Mouse (Mus musculus): ENCODE measurements around the gene Slc17a4. TPM values are rescaled to one million over a fixed set of nuclear protein-coding genes. Genes with fewer than 3 reads are reported as not detected.

The Slc17a4 gene
- polyA plus RNA-seq, 1 experiment from 2014 or later, result not detected

DNA sequence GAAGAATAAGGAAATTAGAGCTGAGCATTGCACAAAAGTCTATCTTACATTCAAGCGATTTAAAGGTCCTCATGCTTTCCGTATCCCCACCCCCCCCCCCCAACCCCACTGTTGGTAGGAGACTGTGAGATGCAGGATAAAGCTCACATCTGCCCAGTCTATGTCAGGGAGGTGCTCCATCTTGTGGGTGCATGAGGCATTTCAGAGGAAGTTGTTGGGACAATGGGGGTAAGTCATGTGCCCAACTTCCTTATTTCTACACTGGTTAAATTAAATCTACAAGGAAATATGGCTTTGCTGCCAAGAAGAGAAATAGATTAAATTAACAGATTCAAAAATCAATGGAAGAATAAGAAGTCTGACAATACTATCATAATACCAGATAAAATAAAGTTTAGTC, 29.3 kb downstream of the Slc17a4 start:
- Histone ChIP-seq H3K36me3 (replicated peaks) (no peaks in the 10 kb centered on the region), H3K4me1 (peaks cover 16% of the 10 kb centered on the region), H3K9me3 (no peaks in the 10 kb centered on the region), H3K4me3 (no peak overlapping the region), H3K27me3 (replicated peaks; ENCODE audit: low read depth, poor library complexity, severe bottlenecking) (no peaks in the 10 kb centered on the region), H3K27ac (replicated peaks) (no peak overlapping the region)
- DNase-seq (ENCODE audit: low spot score), result peak; percentile 13
- WGBS, result 38% methylated on average over 2 of the region's 2 CpGs

DNA sequence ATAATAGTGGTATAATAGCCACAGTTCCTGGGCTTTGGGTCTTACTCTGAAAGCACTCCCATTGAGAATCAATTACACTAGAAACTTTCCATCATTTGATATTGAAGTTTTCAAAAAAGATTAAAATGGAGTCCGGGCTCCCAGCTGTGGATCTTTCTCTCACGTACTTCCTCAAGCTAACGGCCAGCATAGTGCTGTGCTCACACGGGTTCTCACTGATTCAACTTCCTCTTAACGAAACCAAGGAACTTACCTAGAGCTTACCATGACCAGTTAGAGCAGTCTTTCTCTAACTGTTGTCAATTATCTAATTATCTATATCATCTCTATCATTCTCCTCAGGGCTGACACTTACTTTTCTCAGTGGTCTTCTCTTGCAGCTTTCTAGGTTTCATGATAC, 35.2 kb downstream of the Slc17a4 start:
- WGBS, result 88% methylated on average over 5 of the region's 5 CpGs
- Histone ChIP-seq H3K27me3 (replicated peaks; ENCODE audit: low read depth, poor library complexity, severe bottlenecking) (no peaks in the 10 kb centered on the region), H3K27ac (replicated peaks) (no peak overlapping the region), H3K36me3 (replicated peaks) (no peaks in the 10 kb centered on the region), H3K4me1 (no peaks in the 10 kb centered on the region), H3K4me3 (no peak overlapping the region), H3K9me3 (no peaks in the 10 kb centered on the region)
- DNase-seq (ENCODE audit: low spot score), result no peak

DNA sequence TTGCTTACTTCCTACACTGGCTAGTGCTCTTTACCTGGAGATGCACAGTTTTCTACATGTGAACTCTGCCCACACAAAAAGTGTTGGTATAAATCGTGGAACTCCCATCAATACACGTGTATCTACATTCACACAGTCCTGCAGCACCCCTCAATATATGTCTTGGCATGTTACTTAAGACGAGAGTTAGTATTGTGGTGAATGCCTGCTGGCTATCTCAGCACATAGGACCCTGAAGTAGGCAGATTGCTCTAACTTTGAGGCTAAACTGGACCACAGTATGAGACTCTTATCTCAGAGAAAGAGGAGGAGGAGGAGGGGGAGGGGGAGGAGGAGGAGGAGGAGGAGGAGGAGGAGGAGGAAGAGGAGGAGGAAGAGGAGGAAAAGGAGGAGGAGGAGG, 35.7 kb downstream of the Slc17a4 start:
- DNase-seq (ENCODE audit: low spot score), result no peak
- H3K27ac ChIP-seq (replicated peaks), result no peak overlapping the region
- 80% methylated on average over 3 of the region's 3 CpGs for WGBS
- H3K9me3 ChIP-seq, result no peaks in the 10 kb centered on the region
- no peaks in the 10 kb centered on the region for H3K36me3 ChIP-seq (replicated peaks)
- no peaks in the 10 kb centered on the region for H3K4me1 ChIP-seq
- H3K27me3 ChIP-seq (replicated peaks; ENCODE audit: low read depth, poor library complexity, severe bottlenecking), result no peaks in the 10 kb centered on the region
- H3K4me3 ChIP-seq, result no peak overlapping the region

DNA sequence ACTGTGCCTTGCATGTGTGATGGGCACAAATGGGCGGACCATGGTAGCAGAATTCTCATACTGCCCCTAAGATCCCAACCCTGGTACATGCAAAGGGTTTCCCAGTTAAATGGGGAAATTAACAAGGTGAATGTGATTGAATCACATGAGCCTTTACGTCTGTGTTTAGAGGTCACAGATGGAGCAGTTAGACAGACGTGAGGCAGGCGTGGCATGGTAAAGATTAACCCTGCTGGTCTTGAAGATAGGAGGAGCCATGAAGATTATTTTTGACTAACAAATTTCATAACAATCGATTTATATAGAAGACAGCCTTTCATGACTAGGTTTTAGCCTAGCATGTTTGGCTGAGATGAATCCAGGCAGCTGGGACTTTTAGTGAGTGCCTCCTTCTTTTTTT, 41.7 kb downstream of the Slc17a4 start:
- WGBS, result 82% methylated on average over 5 of the region's 5 CpGs
- Histone ChIP-seq H3K4me3 (no peak overlapping the region), H3K36me3 (replicated peaks) (no peaks in the 10 kb centered on the region), H3K27me3 (replicated peaks; ENCODE audit: low read depth, poor library complexity, severe bottlenecking) (no peaks in the 10 kb centered on the region), H3K27ac (replicated peaks) (no peak overlapping the region), H3K9me3 (no peaks in the 10 kb centered on the region), H3K4me1 (no peaks in the 10 kb centered on the region)
- no peak for DNase-seq (ENCODE audit: low spot score)

DNA sequence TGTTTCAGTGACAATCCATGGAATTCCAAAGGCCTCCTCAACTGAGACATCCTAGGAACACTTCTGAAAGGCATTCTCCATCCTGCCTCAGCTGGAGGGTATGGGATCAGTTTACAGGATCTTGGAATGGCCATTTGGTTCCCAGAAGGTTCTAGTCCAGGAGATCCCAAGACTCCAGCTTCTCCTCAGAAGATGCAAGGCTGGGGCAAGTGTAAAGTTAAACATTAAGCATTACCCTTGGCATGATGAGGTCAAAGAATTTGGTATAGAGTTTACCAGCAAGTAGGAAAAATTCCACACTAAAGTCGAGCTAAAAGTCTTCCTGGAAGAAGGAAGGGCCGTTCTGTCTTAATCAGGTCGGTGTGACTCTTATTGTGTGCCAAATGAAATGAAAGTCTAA, 44.8 kb downstream of the Slc17a4 start:
- Histone ChIP-seq H3K27ac (replicated peaks) (no peak overlapping the region), H3K9me3 (no peaks in the 10 kb centered on the region), H3K27me3 (replicated peaks; ENCODE audit: low read depth, poor library complexity, severe bottlenecking) (no peaks in the 10 kb centered on the region), H3K36me3 (replicated peaks) (no peaks in the 10 kb centered on the region), H3K4me3 (no peak overlapping the region), H3K4me1 (peaks cover 3% of the 10 kb centered on the region)
- no peak for DNase-seq (ENCODE audit: low spot score)
- 80% methylated on average over 3 of the region's 3 CpGs for WGBS

DNA sequence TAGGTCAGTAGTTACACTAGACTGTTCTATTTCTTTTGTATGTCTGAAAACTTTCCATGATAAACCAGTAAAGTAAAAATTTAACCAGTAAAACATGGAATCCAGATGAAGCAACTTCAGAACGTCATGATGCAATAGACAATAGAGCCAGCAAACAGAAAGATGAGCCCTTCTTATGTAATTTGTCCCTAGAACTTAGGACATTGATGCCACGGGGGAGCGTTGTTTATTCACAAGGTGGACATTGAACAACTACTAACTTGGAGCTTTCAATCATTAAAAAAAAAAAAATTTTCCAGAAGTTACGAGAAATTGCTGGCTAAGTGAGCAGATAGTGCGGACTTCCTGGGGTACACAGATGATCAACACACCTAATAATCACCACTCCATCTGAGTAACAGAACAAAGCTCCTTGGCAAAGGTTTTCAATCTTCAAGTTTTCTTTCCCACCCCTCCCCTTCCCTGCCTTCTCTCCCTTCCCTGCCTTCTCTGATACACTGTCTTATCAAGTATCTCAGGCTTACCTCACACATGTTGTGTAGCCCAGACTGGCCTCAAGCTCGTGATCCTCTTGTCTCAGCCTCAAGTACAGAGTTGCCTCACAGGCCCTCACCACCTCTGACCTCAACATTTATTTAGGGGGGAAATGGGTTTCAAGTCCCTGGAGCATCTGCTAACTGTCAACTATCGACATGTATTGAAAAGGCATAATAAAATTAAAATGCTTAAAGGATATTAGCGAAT, 45.8 kb downstream of the Slc17a4 start:
- no peak for DNase-seq (ENCODE audit: low spot score)
- Histone ChIP-seq H3K9me3 (no peaks in the 10 kb centered on the region), H3K36me3 (replicated peaks) (no peaks in the 10 kb centered on the region), H3K4me1 (peaks cover 3% of the 10 kb centered on the region), H3K4me3 (no peak overlapping the region), H3K27me3 (replicated peaks; ENCODE audit: low read depth, poor library complexity, severe bottlenecking) (no peaks in the 10 kb centered on the region), H3K27ac (replicated peaks) (no peak overlapping the region)
- WGBS, result 87% methylated on average over 8 of the region's 8 CpGs

DNA sequence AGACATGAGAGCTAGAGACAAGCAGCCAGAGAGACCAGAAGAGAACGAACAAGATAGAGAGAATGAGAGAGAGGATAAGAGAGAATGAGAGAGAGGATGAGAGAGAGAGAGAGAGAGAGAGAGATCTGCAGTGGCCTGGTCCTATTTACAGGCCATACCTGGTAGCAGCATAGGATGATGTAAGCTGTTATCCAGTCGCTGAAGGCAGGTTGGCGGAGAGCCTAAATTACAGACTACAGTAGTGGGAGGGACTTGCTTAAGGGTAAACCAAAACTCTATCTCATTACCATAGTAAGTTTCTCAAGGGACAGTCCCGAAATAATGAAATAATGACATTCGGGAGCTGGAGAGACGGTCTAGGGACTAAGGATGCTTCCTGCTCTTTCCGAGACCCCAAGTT, 47.4 kb downstream of the Slc17a4 start, which contains the start of gene Slc17a1:
Slc17a1 (plus strand) TSS at position 346 of the 400 bp plus-strand sequence.
- H3K4me3 ChIP-seq, result no peak within 1 kb of the TSS
- H3K27ac ChIP-seq (replicated peaks), result no peak within 1 kb of the TSS
- no peaks in the 10 kb centered on the region for H3K36me3 ChIP-seq (replicated peaks)
- no peaks in the 10 kb centered on the region for H3K27me3 ChIP-seq (replicated peaks; ENCODE audit: low read depth, poor library complexity, severe bottlenecking)
- no peaks in the 10 kb centered on the region for H3K9me3 ChIP-seq
- peaks cover 3% of the 10 kb centered on the region for H3K4me1 ChIP-seq
- 89% methylated on average over 7 of the region's 7 CpGs for WGBS
- DNase-seq (ENCODE audit: low spot score), result no peak

DNA sequence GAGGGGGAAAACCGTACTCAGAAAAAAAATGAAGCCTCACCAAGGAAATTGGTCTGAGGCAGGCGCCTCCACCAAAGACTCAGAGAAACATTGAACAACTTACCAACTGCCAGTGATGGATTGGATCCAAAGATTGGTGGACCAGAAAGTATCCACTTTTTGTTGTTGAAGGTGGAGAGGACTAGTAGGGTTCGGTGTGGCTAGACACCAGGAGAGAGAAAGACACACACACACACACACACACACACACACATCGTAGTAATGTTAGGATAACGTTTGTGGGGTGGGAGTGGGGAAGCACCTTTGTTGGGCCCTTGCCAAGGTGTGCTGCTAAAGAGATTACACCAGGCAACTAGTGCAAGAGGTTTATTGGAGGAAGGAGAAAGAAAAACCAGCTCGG, 47.8 kb downstream of the Slc17a4 start:
- Histone ChIP-seq H3K9me3 (no peaks in the 10 kb centered on the region), H3K27ac (replicated peaks) (no peak overlapping the region), H3K4me3 (no peak overlapping the region), H3K36me3 (replicated peaks) (no peaks in the 10 kb centered on the region), H3K27me3 (replicated peaks; ENCODE audit: low read depth, poor library complexity, severe bottlenecking) (no peaks in the 10 kb centered on the region), H3K4me1 (peaks cover 3% of the 10 kb centered on the region)
- 90% methylated on average over 6 of the region's 6 CpGs for WGBS
- no peak for DNase-seq (ENCODE audit: low spot score)

DNA sequence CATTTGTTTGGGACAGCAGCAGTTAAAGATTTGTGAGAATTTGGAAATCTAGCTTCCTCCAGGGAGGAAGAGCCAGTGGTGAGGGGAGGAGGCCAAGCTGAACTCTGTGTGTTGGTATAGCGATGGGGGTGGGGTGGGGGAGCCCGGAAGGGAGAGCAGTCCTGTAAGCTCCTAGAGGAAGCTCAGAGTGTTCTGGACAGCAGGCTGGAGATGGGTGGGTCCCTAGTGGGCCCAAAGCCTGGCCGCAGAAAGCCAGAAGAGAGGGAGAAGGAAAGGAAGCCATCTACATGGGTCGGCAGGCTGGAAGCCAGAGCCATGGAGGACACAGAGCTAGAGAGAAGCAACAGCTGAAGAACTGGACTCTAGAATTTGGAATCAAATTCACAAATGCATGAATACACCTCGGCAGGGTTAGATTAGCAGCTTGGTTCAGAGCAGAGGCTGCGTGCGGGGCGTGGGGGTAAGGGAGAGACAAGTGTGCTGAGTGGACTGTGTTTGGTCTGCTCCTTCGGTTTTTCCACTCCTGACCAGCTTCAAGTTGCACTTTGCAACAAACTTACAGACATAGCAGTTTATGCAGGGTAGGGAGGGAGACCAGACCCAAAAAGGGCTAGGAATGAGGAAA, 48.6 kb downstream of the Slc17a4 start:
- 78% methylated on average over 9 of the region's 9 CpGs for WGBS

DNA sequence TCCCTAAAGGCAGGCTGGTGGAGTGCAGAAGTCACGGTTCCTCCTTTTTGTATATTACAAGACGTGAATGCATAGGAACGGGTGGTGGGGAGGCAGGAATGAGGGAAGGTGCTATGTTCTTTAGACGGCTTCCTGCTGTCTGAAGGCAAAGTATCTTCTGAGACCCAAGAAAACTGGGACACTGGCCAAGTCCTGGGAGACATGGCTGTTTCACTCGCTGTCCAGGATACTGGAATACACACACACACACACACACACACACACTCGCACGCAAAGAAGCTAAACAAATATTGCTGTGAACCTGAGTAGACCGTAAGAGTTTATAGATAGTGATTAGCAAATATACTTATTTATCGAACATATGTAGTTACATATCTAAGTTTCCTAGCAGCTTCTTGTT, 50.1 kb downstream of the Slc17a4 start:
- no peak overlapping the region for H3K4me3 ChIP-seq
- H3K27ac ChIP-seq (replicated peaks), result no peak overlapping the region
- H3K27me3 ChIP-seq (replicated peaks; ENCODE audit: low read depth, poor library complexity, severe bottlenecking), result no peaks in the 10 kb centered on the region
- peaks cover 3% of the 10 kb centered on the region for H3K4me1 ChIP-seq
- 87% methylated on average over 9 of the region's 9 CpGs for WGBS
- DNase-seq (ENCODE audit: low spot score), result no peak
- no peaks in the 10 kb centered on the region for H3K9me3 ChIP-seq
- no peaks in the 10 kb centered on the region for H3K36me3 ChIP-seq (replicated peaks)

More for the DNA sequence above, 48.6 kb downstream of the Slc17a4 start:
- no peak for DNase-seq (ENCODE audit: low spot score)
- H3K27me3 ChIP-seq (replicated peaks; ENCODE audit: low read depth, poor library complexity, severe bottlenecking), result no peaks in the 10 kb centered on the region
- peaks cover 3% of the 10 kb centered on the region for H3K4me1 ChIP-seq
- no peak overlapping the region for H3K4me3 ChIP-seq
- H3K9me3 ChIP-seq, result no peaks in the 10 kb centered on the region
- no peaks in the 10 kb centered on the region for H3K36me3 ChIP-seq (replicated peaks)
- H3K27ac ChIP-seq (replicated peaks), result no peak overlapping the region; the same call in 1 of the 2 replicates

DNA sequence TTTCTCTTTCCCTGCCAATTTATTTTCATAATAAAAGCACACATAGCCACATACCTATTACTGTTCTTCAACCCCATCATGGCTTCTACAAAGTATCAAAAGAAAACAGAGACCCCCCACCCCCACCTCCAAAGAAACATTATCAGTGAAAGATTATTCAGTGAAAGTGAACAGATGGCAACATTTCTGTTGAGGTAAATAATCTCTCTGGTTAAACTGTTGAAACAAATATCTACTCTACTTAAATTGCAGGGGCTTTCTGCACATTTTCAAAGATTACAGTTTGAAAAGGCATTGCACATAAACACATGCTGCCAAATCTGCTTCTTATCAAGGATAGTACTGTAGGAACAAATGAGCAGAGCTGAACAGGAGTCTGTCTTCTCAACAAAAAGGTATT, 53.0 kb downstream of the Slc17a4 start:
- no peak for DNase-seq (ENCODE audit: low spot score)
- H3K4me3 ChIP-seq, result no peak overlapping the region
- peaks cover 3% of the 10 kb centered on the region for H3K4me1 ChIP-seq
- H3K27ac ChIP-seq (replicated peaks), result no peak overlapping the region
- no peaks in the 10 kb centered on the region for H3K27me3 ChIP-seq (replicated peaks; ENCODE audit: low read depth, poor library complexity, severe bottlenecking)
- H3K9me3 ChIP-seq, result no peaks in the 10 kb centered on the region
- H3K36me3 ChIP-seq (replicated peaks), result no peaks in the 10 kb centered on the region

DNA sequence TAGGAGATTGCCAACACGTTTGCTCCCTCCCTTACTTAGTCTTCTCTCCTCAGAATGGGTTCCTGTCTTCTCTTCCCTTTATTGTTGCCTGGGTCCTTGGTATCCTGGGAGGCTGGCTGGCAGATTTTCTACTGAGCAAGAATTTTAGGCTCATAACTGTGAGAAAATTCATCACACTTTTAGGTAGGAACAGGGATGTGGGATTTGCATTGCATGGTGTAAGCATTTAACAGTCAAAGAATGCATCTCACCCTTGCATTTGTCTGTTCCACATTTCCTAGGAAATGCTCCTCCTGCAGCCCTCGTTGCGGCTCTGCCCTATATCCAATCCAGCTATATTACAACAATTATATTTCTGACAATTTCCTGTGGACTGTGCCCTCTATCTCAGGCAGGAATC, 58.4 kb downstream of the Slc17a4 start:
- DNase-seq (ENCODE audit: low spot score), result no peak
- H3K4me3 ChIP-seq, result no peak overlapping the region
- no peaks in the 10 kb centered on the region for H3K36me3 ChIP-seq (replicated peaks)
- no peak overlapping the region for H3K27ac ChIP-seq (replicated peaks)
- 68% methylated on average over 3 of the region's 3 CpGs for WGBS
- no peaks in the 10 kb centered on the region for H3K27me3 ChIP-seq (replicated peaks; ENCODE audit: low read depth, poor library complexity, severe bottlenecking)
- H3K4me1 ChIP-seq, result no peaks in the 10 kb centered on the region
- no peaks in the 10 kb centered on the region for H3K9me3 ChIP-seq

DNA sequence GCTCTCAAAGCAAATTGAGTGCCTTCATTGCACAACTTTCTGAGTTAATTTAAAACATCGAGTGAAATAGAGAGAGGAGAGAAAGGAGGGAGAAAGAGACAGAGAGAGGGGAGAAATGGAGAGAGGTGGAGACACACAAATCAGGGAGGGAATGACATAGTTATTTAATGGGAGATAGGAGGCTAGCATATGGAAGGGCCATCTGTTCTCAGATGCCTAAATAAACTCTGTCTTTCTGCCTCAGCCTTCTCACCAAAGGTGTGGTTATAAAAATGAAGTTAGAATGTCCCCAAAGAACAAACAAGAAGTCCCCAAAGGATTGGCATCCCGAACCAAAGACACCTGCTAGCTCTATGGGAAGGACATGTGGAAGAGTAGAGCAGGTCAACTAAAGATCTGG, 65.5 kb downstream of the Slc17a4 start:
- H3K27ac ChIP-seq (replicated peaks), result no peak overlapping the region
- 92% methylated on average over 2 of the region's 2 CpGs for WGBS

More for the DNA sequence above, 65.5 kb downstream of the Slc17a4 start:
- Histone ChIP-seq H3K27me3 (replicated peaks; ENCODE audit: low read depth, poor library complexity, severe bottlenecking) (no peaks in the 10 kb centered on the region), H3K36me3 (replicated peaks) (no peaks in the 10 kb centered on the region), H3K4me1 (no peaks in the 10 kb centered on the region), H3K9me3 (no peaks in the 10 kb centered on the region), H3K4me3 (no peak overlapping the region)
- DNase-seq (ENCODE audit: low spot score), result no peak
